ENCODE assay signal across 8 mouse cellular contexts in the genomic region with DNA sequence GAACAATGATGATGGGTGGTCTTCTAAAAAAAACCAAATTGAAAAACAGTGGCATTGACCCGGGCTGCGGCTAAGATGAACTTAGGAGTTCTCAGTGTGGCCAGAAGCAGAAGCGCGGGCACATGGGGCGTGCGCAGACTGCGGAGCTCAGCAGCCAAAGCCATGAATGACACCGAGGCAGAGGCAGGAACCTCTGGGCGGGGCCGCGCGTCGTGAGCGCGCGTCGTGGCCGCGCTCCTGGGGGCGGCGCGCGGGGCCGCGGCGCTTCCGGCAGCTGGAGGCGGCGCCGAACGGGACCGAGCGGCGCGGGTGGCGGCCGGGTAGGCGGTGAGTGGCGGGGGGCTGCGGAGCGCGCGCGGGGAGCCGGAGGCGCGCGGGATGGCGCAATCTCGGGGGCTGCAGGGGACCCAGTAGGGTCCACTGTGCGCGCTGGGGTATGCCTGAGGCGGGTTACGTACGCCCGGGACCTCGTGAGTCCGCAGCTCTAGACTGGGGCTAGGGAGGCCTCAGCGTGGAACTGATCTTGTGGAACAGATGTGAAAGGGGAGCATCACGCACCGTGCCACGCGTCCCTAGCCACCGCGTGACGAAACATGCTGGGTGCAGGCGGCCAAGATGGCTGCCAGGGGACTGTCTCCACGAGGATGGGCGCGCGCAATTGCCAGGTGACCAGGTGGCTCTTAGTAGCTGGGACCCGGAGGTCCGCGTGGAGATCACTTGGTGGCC. TPM values are rescaled to one million over a fixed set of nuclear protein-coding genes. Genes with fewer than 3 reads are reported as not detected.
DNase-seq lines count a peak whose midpoint lies in the region; ATAC-seq lines count a peak whose summit lies in the region.

A gene (plus strand): TSS at position 264 of the 726 bp plus-strand sequence.

- H3K4me1 ChIP-seq in hindbrain, embryonic 15.5 days (replicated peaks), result peaks cover 13% of the 10 kb centered on the region

- peak; percentile 92 for ATAC-seq in hindbrain, embryonic 15.5 days (ENCODE audit: low FRiP score, low read depth)

- peak within 1 kb of the TSS; percentile 89 for H3K27ac ChIP-seq in hindbrain, embryonic 15.5 days (replicated peaks)

- peak within 1 kb of the TSS; percentile 88 for H3K4me3 ChIP-seq in hindbrain, embryonic 15.5 days

- peak; percentile 83 for DNase-seq in T-cell, adult 2 months (ENCODE audit: low spot score)
- peak; percentile 62 to 65 for DNase-seq in cerebellum, postnatal 36 days
- DNase-seq in gastrocnemius, adult 18-20 months (ENCODE audit: low spot score), result peak; percentile 51
- DNase-seq in left cerebral cortex, adult 11 months (ENCODE audit: low spot score), result peak; percentile 73
- DNase-seq in lung, postnatal 36 days, result peak; percentile 69
- DNase-seq in retina, postnatal 1 day, result peak; percentile 79
- peak; percentile 52 for DNase-seq in urinary bladder, adult 2 months (ENCODE audit: low spot score)

- no peaks in the 10 kb centered on the region for H3K9me3 ChIP-seq in hindbrain, embryonic 15.5 days

- H3K36me3 ChIP-seq in hindbrain, embryonic 15.5 days, result no peaks in the 10 kb centered on the region

- 1% methylated on average over 74 of the region's 74 CpGs for WGBS in hindbrain, embryonic 15.5 days

- H3K9ac ChIP-seq in hindbrain, embryonic 15.5 days, result peak within 1 kb of the TSS; percentile 81

- H3K4me2 ChIP-seq in hindbrain, embryonic 15.5 days, result peak within 1 kb of the TSS; percentile 71

- no peaks in the 10 kb centered on the region for H3K27me3 ChIP-seq in hindbrain, embryonic 15.5 days

RNA-seq across cellular contexts. Expression of the gene that starts here (rescaled TPM):
- 1 to 10 TPM; 1.4 to 1.6 TPM for total RNA-seq in gastrocnemius, adult 18-20 months (2021)
- 85.1 and 89.1 TPM in 2 replicates for polyA plus RNA-seq in hindbrain, embryonic 15.5 days (2015; fragmentation: Nextera tagmentation; extraction: Ambion mirVana)
- 27.4 and 28.1 TPM in 2 replicates for polyA plus RNA-seq in urinary bladder, adult 2 months (2012; rRNA removed)

Comparison
In these comparisons a context has a peak if more than half of its experiments do, and no peak if none do; other contexts are left out.
1. Peak in every context shown above with its lines: DNase-seq, ATAC-seq, H3K4me3 ChIP-seq and H3K27ac ChIP-seq.